Mouse (Mus musculus) bone marrow, adult 2 months (tissue): ENCODE measurements around the gene Gbf1. TPM values are rescaled to one million over a fixed set of nuclear protein-coding genes. Genes with fewer than 3 reads are reported as not detected.

Experiments
- H3K27ac ChIP-seq: fragments of 200-500 bp; 2 replicates; pipeline ENCODE4 v1.5.1; 2012; ENCODE audit warnings: low read depth, mild to moderate bottlenecking, control low read depth, inconsistent platforms, low read length; ENCODE audit not compliant: control insufficient read depth, poor library complexity, insufficient read depth
- H3K4me1 ChIP-seq: fragments of 200-500 bp; 2 replicates; pipeline ENCODE4 v1.6.1; 2011; ENCODE audit warnings: low read length; ENCODE audit not compliant: control insufficient read depth, insufficient read depth
- H3K4me3 ChIP-seq: fragments of 200-500 bp; replicated peaks from 2 replicates; pipeline ENCODE3; 2011; ENCODE audit warnings: mild to moderate bottlenecking, low read depth, low read length, control low read depth; ENCODE audit not compliant: control insufficient read depth
- CTCF ChIP-seq: fragments of 200-500 bp; IDR thresholded peaks from 2 replicates; pipeline ENCODE4 v1.5.1; 2011; ENCODE audit warnings: low read length, control low read depth; ENCODE audit not compliant: control insufficient read depth, insufficient read depth
- POLR2A ChIP-seq: fragments of 200-500 bp; IDR thresholded peaks from 2 replicates; pipeline ENCODE4 v1.6.1; 2011; ENCODE audit warnings: low read depth, mild to moderate bottlenecking, control low read depth, low read length, borderline replicate concordance; ENCODE audit not compliant: control insufficient read depth
- WGBS: fragments of 180-500 bp; shearing (Covaris S2); methylation state at CpG from one replicate; pipeline ENCODE4 v1.1.7; 2018; 5-methylcytosine and 5-hydroxymethylcytosine counted together
- polyA plus RNA-seq: library from polyadenylated mRNA; stranded (reverse); fragments of >200 nt; gene quantifications from 2 replicates; pipeline ENCODE4 v1.2.4, GENCODE M21; 2011; ENCODE audit warnings: low replicate concordance; ENCODE audit not compliant: missing spikeins, insufficient read depth, insufficient read length

The Gbf1 gene
- polyA plus RNA-seq, 1 experiment = 44.3 TPM

DNA sequence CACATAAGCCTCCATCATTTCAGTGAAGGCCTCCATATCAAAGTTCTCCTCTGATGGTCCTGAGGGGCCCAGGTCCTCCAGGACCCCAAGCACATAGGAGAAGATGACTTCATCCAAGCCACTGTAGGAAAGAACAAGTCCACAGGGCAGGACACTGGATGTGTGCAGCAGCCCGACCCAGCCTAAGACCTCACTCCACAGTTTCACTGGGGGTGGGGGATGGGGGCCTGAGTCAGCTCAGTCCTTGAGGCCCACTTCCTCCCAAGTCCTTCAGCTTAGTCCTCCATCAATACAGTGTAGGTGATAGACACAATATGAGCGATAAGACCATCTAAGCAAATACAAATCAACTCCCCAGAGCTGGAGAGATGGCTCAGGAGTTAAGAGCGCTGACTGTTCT is 179.6 kb downstream of the Gbf1 start:
- H3K27ac ChIP-seq = no peak overlapping the region
- no peak overlapping the region for H3K4me3 ChIP-seq
- peaks cover 4% of the 10 kb centered on the region; the same call in 1 of the 2 replicates for H3K4me1 ChIP-seq
- TF ChIP-seq POLR2A (no peak), CTCF (no peak)
- WGBS = 78% methylated on average over 3 of the region's 3 CpGs

DNA sequence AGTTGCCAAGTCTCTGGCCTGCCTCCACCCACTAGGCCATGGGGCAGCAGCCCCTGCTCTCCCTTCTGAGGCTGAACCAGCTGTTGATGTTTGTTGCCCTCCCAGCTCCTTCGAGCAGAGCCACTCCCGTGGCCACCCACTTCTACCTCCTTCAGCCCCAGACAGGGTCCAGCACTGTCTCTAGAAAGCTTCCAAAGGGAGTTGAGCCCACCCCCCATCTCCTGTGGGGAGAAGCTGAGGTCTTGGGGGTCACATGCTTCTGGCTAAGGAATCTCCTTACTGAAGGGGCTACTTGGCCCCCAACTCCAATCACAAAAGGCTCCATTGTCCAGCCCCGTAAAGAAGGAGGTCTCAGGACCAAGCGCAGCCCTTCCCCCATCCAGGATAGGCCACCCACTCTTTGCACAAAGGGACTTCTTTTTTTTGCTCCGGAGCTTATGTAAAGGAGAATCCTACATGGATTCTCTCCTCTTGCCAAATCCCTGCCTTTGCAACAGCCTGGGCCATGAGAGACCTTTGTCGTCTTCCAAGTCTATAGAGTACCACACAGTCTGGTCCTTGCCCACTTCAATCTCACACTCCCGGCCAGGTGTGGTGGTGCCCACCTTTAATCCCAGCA is 180.5 kb downstream of the Gbf1 start:
- Histone ChIP-seq H3K4me3 (no peak overlapping the region), H3K27ac (no peak overlapping the region), H3K4me1 (peaks cover 2% of the 10 kb centered on the region; the same call in 1 of the 2 replicates)
- 83% methylated on average over 7 of the region's 7 CpGs for WGBS
- TF ChIP-seq POLR2A (no peak), CTCF (no peak)

- Histone ChIP-seq H3K4me1 (peaks cover 2% of the 10 kb centered on the region; the same call in 1 of the 2 replicates), H3K27ac (no peak overlapping the region), H3K4me3 (no peak overlapping the region)
- WGBS = 79% methylated on average over 3 of the region's 3 CpGs
- TF ChIP-seq POLR2A (no peak), CTCF (no peak)
Observed at GRCm38 (mm10) chr19:46333906-46334305, 181.6 kb downstream of the Gbf1 start.

Other genes starting within 250 kb of the Gbf1 start
- 2.8 and 5.3 TPM in 2 replicates for gene Armh3, start 154.0 kb upstream of the Gbf1 start, polyA plus RNA-seq
- 1.2 and 1.9 TPM in 2 replicates for gene Hps6, start 149.0 kb upstream of the Gbf1 start, polyA plus RNA-seq
- gene Pprc1, start 107.6 kb upstream of the Gbf1 start, polyA plus RNA-seq = 42.0 and 51.5 TPM in 2 replicates
- 177 and 217 TPM in 2 replicates for gene Ldb1, start 107.3 kb upstream of the Gbf1 start, polyA plus RNA-seq
- gene Nolc1, start 76.6 kb upstream of the Gbf1 start, polyA plus RNA-seq = 36.1 and 52.2 TPM in 2 replicates
- gene Elovl3, start 20.6 kb upstream of the Gbf1 start, polyA plus RNA-seq = not detected in 2 replicates
- not detected in 2 replicates for gene Pitx3, start 4.2 kb upstream of the Gbf1 start, polyA plus RNA-seq
- 10.3 and 24.3 TPM in 2 replicates for gene Nfkb2, start 151.8 kb downstream of the Gbf1 start, polyA plus RNA-seq
- 1.1 and 4.8 TPM in 2 replicates for gene Psd, start 174.6 kb downstream of the Gbf1 start, polyA plus RNA-seq
- gene Fbxl15, start 175.7 kb downstream of the Gbf1 start, polyA plus RNA-seq = 1.2 and 3.0 TPM in 2 replicates
- gene Cuedc2, start 186.2 kb downstream of the Gbf1 start, polyA plus RNA-seq = 74.9 and 161 TPM in 2 replicates
- 5.1 and 14.9 TPM in 2 replicates for gene Mfsd13a, start 188.6 kb downstream of the Gbf1 start, polyA plus RNA-seq
- 1.1 TPM in 1 of 2 replicates, not detected in the other for gene 2310034G01Rik, start 197.8 kb downstream of the Gbf1 start, polyA plus RNA-seq
- 40.3 and 53.5 TPM in 2 replicates for gene Actr1a, start 243.2 kb downstream of the Gbf1 start, polyA plus RNA-seq
- gene Sufu, start 244.4 kb downstream of the Gbf1 start, polyA plus RNA-seq = 5.3 and 6.3 TPM in 2 replicates